Mouse (Mus musculus) spleen, adult 2 months (tissue): ENCODE data around the gene Mas1.

ENCODE experiments used
- CTCF ChIP-seq: fragments of 200-500 bp; IDR thresholded peaks from 2 replicates; pipeline ENCODE4 v1.5.1; 2011; ENCODE audit warnings: mild to moderate bottlenecking, inconsistent platforms; ENCODE audit not compliant: insufficient read depth, insufficient read length, insufficient replicate concordance; ENCODE audit errors: extremely low read depth
- POLR2A ChIP-seq: fragments of 200-500 bp; IDR thresholded peaks from 2 replicates; pipeline ENCODE4 v1.6.1; 2011; ENCODE audit warnings: low read depth, low read length, inconsistent platforms

DNA sequence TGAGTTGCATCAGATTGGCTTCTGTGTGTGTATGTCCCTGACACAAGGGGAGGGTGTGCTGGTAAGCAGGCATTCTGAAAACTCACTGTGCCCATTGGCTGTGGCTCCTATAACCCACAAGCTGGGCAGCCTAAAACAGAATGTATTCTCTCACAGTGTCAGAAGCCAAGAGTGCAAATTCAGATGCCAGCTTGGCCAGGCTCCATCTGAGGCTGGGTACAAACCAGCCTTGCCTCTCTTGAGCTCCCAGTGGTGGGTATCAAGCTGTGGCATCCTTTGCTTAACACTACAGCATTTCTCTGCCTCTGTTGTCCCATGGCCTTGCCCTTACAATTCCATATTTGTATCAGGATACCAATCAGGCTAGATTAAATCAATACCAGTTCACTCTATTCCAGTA lies 3.8 kb downstream of the Mas1 start:
- TF ChIP-seq CTCF, result no peak
- no peak for TF ChIP-seq POLR2A
